Mouse (Mus musculus) heart, embryonic 14.5 days (tissue): Measurements from ENCODE around the gene Nckap5. TPM values are rescaled to one million over a fixed set of nuclear protein-coding genes. Genes with fewer than 3 reads are reported as not detected.

ENCODE experiments used
- ATAC-seq: fragments of 200-750 bp; cut with Nextera tagmentation; 2 replicates; pipeline ENCODE4 v1.8.0; 2017; ENCODE audit warnings: low read depth, moderate TSS enrichment; ENCODE audit not compliant: insufficient number of reproducible peaks, insufficient read depth, low FRiP score
- H3K27ac ChIP-seq, 2 experiments: fragments of 200-500 bp in 1 of 2; fragments of 300-500 bp in 1 of 2; sonication (generic) in 1 of 2; replicated peaks in 1 of 2; 2 replicates each; pipeline ENCODE4 v1.5.1; 2012 to 2014; ENCODE audit warnings: low read depth in 2 of 2, low read length in 2 of 2, control low read depth in 1 of 2, mild to moderate bottlenecking in 1 of 2, mixed read lengths in 1 of 2; ENCODE audit not compliant: control insufficient read depth in 1 of 2, insufficient read depth in 1 of 2
- H3K27me3 ChIP-seq: fragments of 300-500 bp; sonication (generic); 2 replicates; pipeline ENCODE4 v1.6.1; 2014; ENCODE audit warnings: mild to moderate bottlenecking, low read length, control low read depth; ENCODE audit not compliant: control insufficient read depth, insufficient read depth
- H3K36me3 ChIP-seq: fragments of 300-500 bp; sonication (generic); 2 replicates; pipeline ENCODE4 v1.6.1; 2014; ENCODE audit warnings: mild to moderate bottlenecking, control low read depth, low read length, mixed read lengths; ENCODE audit not compliant: control insufficient read depth, insufficient read depth
- H3K4me1 ChIP-seq, 2 experiments: fragments of 200-500 bp in 1 of 2; fragments of 300-500 bp in 1 of 2; sonication (generic) in 1 of 2; 2 replicates each; pipeline ENCODE4 v1.6.1; 2012 to 2014; ENCODE audit warnings: low read length in 2 of 2, control low read depth in 1 of 2, mixed read lengths in 1 of 2; ENCODE audit not compliant: control insufficient read depth in 2 of 2, insufficient read depth in 2 of 2
- H3K4me2 ChIP-seq: fragments of 300-500 bp; sonication (generic); 2 replicates; pipeline ENCODE4 v1.6.1; 2014; ENCODE audit warnings: mild to moderate bottlenecking, low read length
- H3K4me3 ChIP-seq, 2 experiments: fragments of 200-500 bp in 1 of 2; fragments of 300-500 bp in 1 of 2; sonication (generic) in 1 of 2; 2 replicates each; pipeline ENCODE4 v1.5.1; 2012 to 2014; ENCODE audit warnings: low read length in 2 of 2, mild to moderate bottlenecking in 2 of 2, control low read depth in 1 of 2, low read depth in 1 of 2, moderate library complexity in 1 of 2; ENCODE audit not compliant: control insufficient read depth in 1 of 2, insufficient read depth in 1 of 2
- H3K9ac ChIP-seq: fragments of 300-500 bp; sonication (generic); 2 replicates; pipeline ENCODE4 v1.6.1; 2014; ENCODE audit warnings: mild to moderate bottlenecking, low read length
- H3K9me3 ChIP-seq: fragments of 300-500 bp; sonication (generic); 2 replicates; pipeline ENCODE4 v1.6.1; 2016; ENCODE audit warnings: low read length, control low read depth; ENCODE audit not compliant: control insufficient read depth
- WGBS: fragments of 180-500 bp; shearing (Covaris S2); extraction: QIAGEN DNeasy Blood & Tissue Kit; methylation state at CpG from one replicate; pipeline ENCODE4 v1.1.7; 2014; 5-methylcytosine and 5-hydroxymethylcytosine counted together
- polyA plus RNA-seq: library from polyadenylated mRNA; unstranded; fragments of >200 nt; fragmentation: Nextera tagmentation; extraction: Ambion mirVana; gene quantifications from 2 replicates; pipeline ENCODE4 v1.2.1, GENCODE M21; 2014

The Nckap5 gene
- polyA plus RNA-seq, 1 experiment from 2014 or later: 9.4 TPM

- Histone ChIP-seq H3K4me2 (no peak overlapping the region), H3K9ac (no peak overlapping the region), H3K4me1 (no peaks in the 10 kb centered on the region), H3K4me3 (no peak overlapping the region), H3K27ac (no peak overlapping the region), H3K27me3 (no peaks in the 10 kb centered on the region), H3K36me3 (no peaks in the 10 kb centered on the region), H3K9me3 (no peaks in the 10 kb centered on the region)
- no peak for ATAC-seq
These were observed 426.6 kb downstream of the Nckap5 start for GRCm38 (mm10) chr1:126403970-126404369.

- no peak overlapping the region for H3K27ac ChIP-seq
- H3K27me3 ChIP-seq: no peaks in the 10 kb centered on the region
- no peak for ATAC-seq
- no peaks in the 10 kb centered on the region for H3K4me1 ChIP-seq
- WGBS: 90% methylated on average over 4 of the region's 4 CpGs
- H3K4me2 ChIP-seq: no peak overlapping the region
- no peaks in the 10 kb centered on the region for H3K36me3 ChIP-seq
- H3K4me3 ChIP-seq: no peak overlapping the region
- H3K9ac ChIP-seq: no peak overlapping the region
- no peaks in the 10 kb centered on the region for H3K9me3 ChIP-seq
These were observed 439.4 kb downstream of the Nckap5 start for GRCm38 (mm10) chr1:126391204-126391603.

GRCm38 (mm10) chr1:126377339-126377980 is 453.1 kb downstream of the Nckap5 start:
- H3K4me3 ChIP-seq: no peak overlapping the region
- H3K4me1 ChIP-seq: no peaks in the 10 kb centered on the region
- H3K36me3 ChIP-seq: no peaks in the 10 kb centered on the region
- 70% methylated on average over 9 of the region's 9 CpGs for WGBS
- no peak for ATAC-seq
- H3K4me2 ChIP-seq: no peak overlapping the region
- no peaks in the 10 kb centered on the region for H3K27me3 ChIP-seq
- no peak overlapping the region for H3K9ac ChIP-seq
- H3K9me3 ChIP-seq: no peaks in the 10 kb centered on the region
- H3K27ac ChIP-seq: no peak overlapping the region

DNA sequence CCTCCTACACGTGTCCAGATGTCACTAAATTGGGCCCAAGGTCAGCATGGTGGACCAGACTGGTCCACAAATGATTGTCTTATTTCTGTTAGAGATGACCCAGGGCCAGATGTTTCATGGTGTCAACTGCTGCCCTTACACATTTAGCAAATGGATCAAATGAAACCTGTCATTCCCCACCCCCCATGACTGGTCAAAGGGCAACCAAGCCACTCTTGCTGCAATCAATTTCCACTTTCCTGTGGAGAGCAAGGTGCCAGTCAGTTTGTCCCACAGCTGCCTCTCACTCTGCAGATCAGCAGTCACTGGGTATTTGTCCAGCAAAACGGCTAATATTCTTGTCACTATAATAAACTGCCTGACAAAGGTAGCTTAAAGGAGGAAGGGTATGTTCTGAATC is 463.9 kb downstream of the Nckap5 start:
- no peak overlapping the region for H3K4me3 ChIP-seq
- H3K4me2 ChIP-seq: no peak overlapping the region
- ATAC-seq: no peak
- WGBS: 71% methylated on average over 2 of the region's 2 CpGs
- no peaks in the 10 kb centered on the region for H3K4me1 ChIP-seq
- no peaks in the 10 kb centered on the region for H3K27me3 ChIP-seq
- no peak overlapping the region for H3K27ac ChIP-seq
- no peaks in the 10 kb centered on the region for H3K9me3 ChIP-seq
- H3K36me3 ChIP-seq: no peaks in the 10 kb centered on the region
- H3K9ac ChIP-seq: no peak overlapping the region

GRCm38 (mm10) chr1:126364556-126364955 is 466.0 kb downstream of the Nckap5 start:
- Histone ChIP-seq H3K4me2 (no peak overlapping the region), H3K4me3 (no peak overlapping the region), H3K27me3 (no peaks in the 10 kb centered on the region), H3K27ac (no peak overlapping the region), H3K9ac (no peak overlapping the region), H3K9me3 (no peaks in the 10 kb centered on the region), H3K4me1 (no peaks in the 10 kb centered on the region), H3K36me3 (no peaks in the 10 kb centered on the region)
- WGBS: 64% methylated on average over 6 of the region's 6 CpGs
- ATAC-seq: no peak

DNA sequence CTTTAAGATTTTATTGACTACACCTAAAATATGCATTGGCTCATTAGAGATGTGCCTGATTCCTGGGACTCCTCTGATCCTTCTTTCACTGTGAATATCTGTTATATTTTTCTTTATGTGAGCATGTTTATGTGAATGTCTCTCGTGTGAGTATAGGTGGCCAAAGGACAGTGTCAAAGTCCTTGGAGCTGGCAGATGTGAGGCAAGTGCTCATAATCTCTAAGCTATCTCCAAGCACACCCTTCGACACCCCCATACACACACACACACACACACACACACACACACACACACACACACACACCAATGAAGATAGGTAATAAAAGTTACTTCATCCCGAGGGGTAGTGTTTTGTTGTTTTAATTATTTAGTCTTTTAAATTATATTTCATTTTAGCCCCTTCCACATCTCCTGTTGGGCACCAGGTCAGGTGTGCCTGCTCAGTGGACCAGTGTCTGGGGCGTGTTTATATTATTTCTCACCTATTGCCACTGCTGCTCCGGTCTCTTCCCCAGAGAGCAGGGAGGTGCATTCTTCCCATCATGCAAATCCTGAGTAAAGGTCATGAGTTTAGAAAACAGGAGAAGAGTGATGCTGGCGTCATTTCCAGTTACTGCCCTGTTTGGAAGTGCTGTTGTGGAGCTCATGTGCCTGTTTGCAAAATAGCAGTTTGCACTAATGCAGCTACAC is 469.9 kb downstream of the Nckap5 start:
- H3K4me2 ChIP-seq: no peak overlapping the region
- no peak overlapping the region for H3K9ac ChIP-seq
- H3K27ac ChIP-seq: no peak overlapping the region
- H3K4me1 ChIP-seq: no peaks in the 10 kb centered on the region
- H3K36me3 ChIP-seq: no peaks in the 10 kb centered on the region
- H3K9me3 ChIP-seq: no peaks in the 10 kb centered on the region
- WGBS: 75% methylated on average over 6 of the region's 6 CpGs
- no peaks in the 10 kb centered on the region for H3K27me3 ChIP-seq
- H3K4me3 ChIP-seq: no peak overlapping the region
- no peak for ATAC-seq

GRCm38 (mm10) chr1:126360111-126360510 is 470.5 kb downstream of the Nckap5 start:
- Histone ChIP-seq H3K27me3 (no peaks in the 10 kb centered on the region), H3K9ac (no peak overlapping the region), H3K27ac (no peak overlapping the region), H3K4me2 (no peak overlapping the region), H3K4me3 (no peak overlapping the region), H3K4me1 (no peaks in the 10 kb centered on the region), H3K36me3 (no peaks in the 10 kb centered on the region), H3K9me3 (no peaks in the 10 kb centered on the region)
- no peak for ATAC-seq
- WGBS: 79% methylated on average over 3 of the region's 3 CpGs

GRCm38 (mm10) chr1:126341806-126342205 is 488.8 kb downstream of the Nckap5 start:
- no peak for ATAC-seq
- H3K27me3 ChIP-seq: no peaks in the 10 kb centered on the region
- H3K27ac ChIP-seq: no peak overlapping the region
- WGBS: 74% methylated on average over 2 of the region's 2 CpGs
- no peak overlapping the region for H3K4me2 ChIP-seq
- H3K36me3 ChIP-seq: no peaks in the 10 kb centered on the region
- no peaks in the 10 kb centered on the region for H3K4me1 ChIP-seq
- H3K9ac ChIP-seq: no peak overlapping the region
- no peaks in the 10 kb centered on the region for H3K9me3 ChIP-seq
- H3K4me3 ChIP-seq: no peak overlapping the region
